In the genomic region with DNA sequence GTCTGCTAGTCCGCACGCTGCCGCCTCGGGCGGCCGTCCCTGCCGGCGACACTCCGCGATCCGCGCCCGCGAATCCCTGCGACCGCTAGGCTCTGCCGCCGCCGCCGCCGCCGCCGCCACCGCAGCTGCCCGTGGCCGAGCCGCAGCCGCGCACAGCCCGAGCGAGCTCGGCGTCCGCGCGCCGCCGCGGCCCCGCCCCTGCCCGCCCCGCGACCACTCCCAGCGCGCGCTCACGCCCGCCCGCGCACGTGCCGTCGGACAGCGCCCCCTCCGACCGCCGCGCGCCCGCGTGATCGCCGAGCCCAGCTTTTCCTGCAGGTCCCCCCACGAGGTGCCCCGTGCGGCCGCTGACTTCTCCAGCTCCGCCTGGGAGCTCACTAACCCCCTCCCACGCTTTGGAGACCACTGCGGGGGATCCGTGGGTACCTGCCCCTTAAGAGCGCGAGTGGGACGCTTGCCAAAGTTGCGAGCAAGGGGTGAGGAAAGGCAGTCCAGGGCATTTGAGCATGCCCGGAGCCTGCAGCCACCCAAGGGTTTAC, we compare ENCODE assay signal across 8 mouse cellular contexts. TPM values are rescaled to one million over a fixed set of nuclear protein-coding genes. Genes with fewer than 3 reads are reported as not detected.
DNase-seq lines count a peak whose midpoint lies in the region; ATAC-seq and TF ChIP-seq lines count a peak whose summit lies in the region.

A gene (minus strand): TSS at position 75 of the 539 bp plus-strand sequence.

- intact Hi-C loops in gastrocnemius, postnatal 14 days (cut with DNase I; ENCODE audit: low total_unique reads): no loop called here

- H3K4me2 ChIP-seq in hindbrain, embryonic 16.5 days (ENCODE audit: low read length): peak within 1 kb of the TSS; percentile 75

- peak within 1 kb of the TSS; percentile 71 for H3K4me3 ChIP-seq in cortical plate, adult 2 months (ENCODE audit: insufficient read depth, low read length)
- H3K4me3 ChIP-seq in hindbrain, embryonic 16.5 days (ENCODE audit: low read length): peak within 1 kb of the TSS; percentile 92

- peak; percentile 97 for ATAC-seq in hindbrain, embryonic 16.5 days

- WGBS in hindbrain, embryonic 16.5 days: under 1% methylated on average over 51 of the region's 76 CpGs

- no peaks in the 10 kb centered on the region for H3K27me3 ChIP-seq in hindbrain, embryonic 16.5 days (replicated peaks; ENCODE audit: control insufficient read depth, insufficient read depth, low read length)

- DNase-seq in adrenal gland, postnatal 10 days: peak; percentile 88
- DNase-seq in gastrocnemius, postnatal 14 days: peak; percentile 68
- peak; percentile 61 to 65 for DNase-seq in left cerebral cortex, adult 8-10 months (ENCODE audit: low spot score in 2 of 2)
- peak; percentile 81 to 85 for DNase-seq in lung, postnatal 4 days
- DNase-seq in right cerebral cortex, postnatal 25 days: peak; percentile 77
- no peak for DNase-seq in c-Kit-positive CD71-positive TER-119-positive erythroid progenitor cells, embryonic 14.5 days (ENCODE audit: low spot score)

- H3K27ac ChIP-seq in cortical plate, adult 2 months (ENCODE audit: insufficient read depth, low read length): peak within 1 kb of the TSS; percentile 99
- H3K27ac ChIP-seq in hindbrain, embryonic 16.5 days (ENCODE audit: low read depth, low read length): peak within 1 kb of the TSS; percentile 88

- no peaks in the 10 kb centered on the region for H3K9me3 ChIP-seq in hindbrain, embryonic 16.5 days (ENCODE audit: control insufficient read depth, low read length)

- no peak for TF ChIP-seq CTCF in cortical plate, adult 2 months (IDR thresholded peaks at IDR 0.05; ENCODE audit: extremely low read depth, insufficient read depth, low read length)

- H3K36me3 ChIP-seq in hindbrain, embryonic 16.5 days (ENCODE audit: control insufficient read depth, insufficient read depth, low read length): no peaks in the 10 kb centered on the region

- no peak for TF ChIP-seq POLR2A in cortical plate, adult 2 months (IDR thresholded peaks at IDR 0.05; ENCODE audit: extremely low read depth, insufficient read depth, low read length)

- H3K4me1 ChIP-seq in cortical plate, adult 2 months (ENCODE audit: control insufficient read depth, insufficient read depth, low read length): peaks cover 2% of the 10 kb centered on the region
- peaks cover 10% of the 10 kb centered on the region for H3K4me1 ChIP-seq in hindbrain, embryonic 16.5 days (ENCODE audit: control insufficient read depth, insufficient read depth, low read depth, low read length)

- H3K9ac ChIP-seq in hindbrain, embryonic 16.5 days (ENCODE audit: low read depth, low read length): peak within 1 kb of the TSS; percentile 98

RNA-seq across cellular contexts. Expression of the gene that starts here (rescaled TPM):
- 10 to 100 TPM; 20.8 to 23.1 TPM for total RNA-seq in adrenal gland, postnatal 10 days (2021)
- 106 and 111 TPM in 2 replicates for polyA plus RNA-seq in cortical plate, adult 2 months (2012; rRNA removed)
- 1 to 10 TPM; 6.5 to 7.8 TPM for total RNA-seq in gastrocnemius, postnatal 14 days (2021)
- polyA plus RNA-seq in hindbrain, embryonic 16.5 days (2015; fragmentation: Nextera tagmentation; extraction: Ambion mirVana): 88.6 and 89.5 TPM in 2 replicates
- total RNA-seq in left cerebral cortex, adult 8-10 months (2022): 100 to 1,000 TPM; 148 to 180 (median 165) TPM

Comparison
In these comparisons a context has a peak if more than half of its experiments do, and no peak if none do; other contexts are left out.
1. RNA of the gene that starts here (total RNA-seq): 148 to 180 TPM in left cerebral cortex, adult 8-10 months; 20.8 to 23.1 TPM in adrenal gland, postnatal 10 days and 6.5 to 7.8 TPM in gastrocnemius, postnatal 14 days; every median in the first group is over 4 times any median in the second.